In genomic region chr2:148685709-148686108, GRCm38 (mm10) we compare ENCODE assay signal across 19 mouse cellular contexts. TPM values are rescaled to one million over a fixed set of nuclear protein-coding genes. Genes with fewer than 3 reads are reported as not detected.
A peak's percentile ranks its signal among the peaks of the same experiment; 100 is the strongest.
DNase-seq lines count a peak whose midpoint lies in the region; ATAC-seq and TF ChIP-seq lines count a peak whose summit lies in the region.
"Had no signal": no experiment of that assay in that cellular context is flagged by ENCODE, and none has a peak within 500 bp of the region (broad histone marks: within the 10 kb centered on the region; RNA-seq: fewer than 3 reads in every experiment).

No protein-coding gene starts in this region.

- no peaks in the 10 kb centered on the region for H3K4me1 ChIP-seq in intestine, postnatal 0 days (replicated peaks; ENCODE audit: control insufficient read depth, insufficient read depth, low read length)
- H3K4me1 ChIP-seq in intestine, embryonic 16.5 days (ENCODE audit: control insufficient read depth, insufficient read depth, low read length), result peaks cover 12% of the 10 kb centered on the region

- H3K9me3 ChIP-seq in intestine, postnatal 0 days (ENCODE audit: control insufficient read depth), result no peaks in the 10 kb centered on the region
- H3K9me3 ChIP-seq in intestine, embryonic 16.5 days (ENCODE audit: control insufficient read depth, low read length), result no peaks in the 10 kb centered on the region
- H3K9me3 ChIP-seq: forebrain, embryonic 13.5 days; heart, embryonic 10.5 days; hindbrain, embryonic 13.5 days; intestine, embryonic 15.5 days; limb, embryonic 10.5 days; lung, embryonic 15.5 days had no signal

- peaks cover 41% of the 10 kb centered on the region for H3K36me3 ChIP-seq in intestine, postnatal 0 days (ENCODE audit: control insufficient read depth, insufficient read depth)
- H3K36me3 ChIP-seq in intestine, embryonic 16.5 days (ENCODE audit: control insufficient read depth, insufficient read depth, low read length), result peaks cover 21% of the 10 kb centered on the region

- H3K4me3 ChIP-seq in intestine, postnatal 0 days (ENCODE audit: low read depth, low read length), result no peak overlapping the region
- H3K4me3 ChIP-seq in intestine, embryonic 16.5 days (ENCODE audit: low read length), result no peak overlapping the region
- H3K4me3 ChIP-seq: forebrain, embryonic 13.5 days; heart, embryonic 10.5 days; hindbrain, embryonic 13.5 days; intestine, embryonic 15.5 days; limb, embryonic 10.5 days; lung, embryonic 15.5 days had no signal

- ATAC-seq in intestine, postnatal 0 days, result peak; percentile 25; the same call in 1 of the 2 replicates
- no peak for ATAC-seq in intestine, embryonic 16.5 days
- peak; percentile 30 for ATAC-seq in common myeloid progenitor, adult 5-6 weeks (replicated peaks; ENCODE audit: low read depth, poor library complexity, severe bottlenecking)
- peak; percentile 25; the same call in 1 of the 2 replicates for ATAC-seq in neutrophil, adult 5-6 weeks (ENCODE audit: extremely low read depth, insufficient number of reproducible peaks, low FRiP score, poor library complexity, severe bottlenecking)
- ATAC-seq: forebrain, embryonic 13.5 days; intestine, embryonic 15.5 days had no signal

- no peaks in the 10 kb centered on the region for H3K27me3 ChIP-seq in intestine, postnatal 0 days (replicated peaks; ENCODE audit: control insufficient read depth, insufficient read depth, low read length)
- no peaks in the 10 kb centered on the region for H3K27me3 ChIP-seq in intestine, embryonic 16.5 days (replicated peaks; ENCODE audit: control insufficient read depth, insufficient read depth, low read length)
- H3K27me3 ChIP-seq: forebrain, embryonic 13.5 days; hindbrain, embryonic 13.5 days; intestine, embryonic 15.5 days; lung, embryonic 15.5 days had no signal

- peak overlapping the region; percentile 57 for H3K27ac ChIP-seq in intestine, postnatal 0 days (ENCODE audit: low read depth, low read length)
- H3K27ac ChIP-seq in intestine, embryonic 16.5 days (ENCODE audit: low read length), result no peak overlapping the region
- H3K27ac ChIP-seq: forebrain, embryonic 13.5 days; heart, embryonic 10.5 days; hindbrain, embryonic 13.5 days; intestine, embryonic 15.5 days; limb, embryonic 10.5 days; lung, embryonic 15.5 days had no signal

- WGBS in intestine, postnatal 0 days, result 56% methylated on average over 3 of the region's 3 CpGs
- 79% methylated on average over 3 of the region's 3 CpGs for WGBS in intestine, embryonic 16.5 days

- DNase-seq in lung, postnatal 10 days, result peak; percentile 26
- DNase-seq in layer of hippocampus, postnatal 14 days (ENCODE audit: low spot score in 2 of 2), result no peak
- DNase-seq in layer of hippocampus, postnatal 25 days (ENCODE audit: extremely low spot score in 1 of 2, low spot score in 1 of 2), result no peak
- DNase-seq: cerebellum, postnatal 10 days; gastrocnemius, postnatal 25 days; heart, postnatal 10 days; kidney, postnatal 14 days; thymus, postnatal 14 days had no signal

- no peak overlapping the region for H3K9ac ChIP-seq in intestine, postnatal 0 days (ENCODE audit: low read depth, low read length)
- H3K9ac ChIP-seq in intestine, embryonic 16.5 days (ENCODE audit: low read depth, low read length), result no peak overlapping the region
- H3K9ac ChIP-seq: forebrain, embryonic 13.5 days; hindbrain, embryonic 13.5 days; intestine, embryonic 15.5 days; lung, embryonic 15.5 days had no signal

- TF ChIP-seq CTCF in intestine, postnatal 0 days (IDR thresholded peaks at IDR 0.05; ENCODE audit: low read depth), result no peak

- H3K4me2 ChIP-seq in intestine, postnatal 0 days (replicated peaks; ENCODE audit: low read depth), result no peak overlapping the region
- H3K4me2 ChIP-seq in intestine, embryonic 16.5 days (ENCODE audit: low read depth, low read length), result no peak overlapping the region
- H3K4me2 ChIP-seq: forebrain, embryonic 13.5 days; hindbrain, embryonic 13.5 days; intestine, embryonic 15.5 days; lung, embryonic 15.5 days; midbrain, embryonic 11.5 days had no signal

RNA-seq across cellular contexts. Expression of gene Gzf1, which starts 4.9 kb away (rescaled TPM):
- 14.9 and 16.6 TPM in 2 replicates for polyA plus RNA-seq in intestine, postnatal 0 days (2015; fragmentation: Nextera tagmentation; extraction: Ambion mirVana)
- 15.2 and 16.3 TPM in 2 replicates for polyA plus RNA-seq in intestine, embryonic 16.5 days (2015; fragmentation: Nextera tagmentation; extraction: Ambion mirVana)
- 14.1 and 20.6 TPM in 2 replicates for total RNA-seq in common myeloid progenitor, adult 5-6 weeks (2017)
- total RNA-seq in neutrophil, adult 5-6 weeks (2017), result 14.7 and 18.4 TPM in 2 replicates
- total RNA-seq in layer of hippocampus, postnatal 14 days (2021), result 10 to 100 TPM; 24.9 to 26.7 TPM
- total RNA-seq in layer of hippocampus, postnatal 25 days (2021), result 10 to 100 TPM; 30.4 to 32.4 TPM

RNA-seq across cellular contexts. Expression of gene Nxt1, which starts 13.3 kb away (rescaled TPM):
- polyA plus RNA-seq in intestine, postnatal 0 days (2015; fragmentation: Nextera tagmentation; extraction: Ambion mirVana), result 35.6 and 35.9 TPM in 2 replicates
- 56.7 and 65.2 TPM in 2 replicates for polyA plus RNA-seq in intestine, embryonic 16.5 days (2015; fragmentation: Nextera tagmentation; extraction: Ambion mirVana)
- total RNA-seq in common myeloid progenitor, adult 5-6 weeks (2017), result 34.9 and 40.3 TPM in 2 replicates
- total RNA-seq in neutrophil, adult 5-6 weeks (2017), result 15.1 and 22.9 TPM in 2 replicates
- total RNA-seq in layer of hippocampus, postnatal 14 days (2021), result 10 to 100 TPM; 11.1 to 12.2 TPM
- total RNA-seq in layer of hippocampus, postnatal 25 days (2021), result 10 to 100 TPM; 11.2 to 16.0 TPM

RNA-seq across cellular contexts. Expression of gene Napb, which starts 46.6 kb away (rescaled TPM):
- 2.2 and 2.4 TPM in 2 replicates for polyA plus RNA-seq in intestine, postnatal 0 days (2015; fragmentation: Nextera tagmentation; extraction: Ambion mirVana)
- polyA plus RNA-seq in intestine, embryonic 16.5 days (2015; fragmentation: Nextera tagmentation; extraction: Ambion mirVana), result 3.1 and 3.3 TPM in 2 replicates
- total RNA-seq in common myeloid progenitor, adult 5-6 weeks (2017), result 1.1 and 2.1 TPM in 2 replicates
- total RNA-seq in neutrophil, adult 5-6 weeks (2017), result 0.12 and 0.25 TPM in 2 replicates
- total RNA-seq in layer of hippocampus, postnatal 14 days (2021), result 100 to 1,000 TPM; 298 to 310 TPM
- total RNA-seq in layer of hippocampus, postnatal 25 days (2021), result 100 to 1,000 TPM; 300 to 310 TPM

Comparison
In these comparisons a context has a peak if more than half of its experiments do, and no peak if none do; other contexts are left out.
1. RNA of gene Napb, which starts 46.6 kb away (total RNA-seq): 298 to 310 TPM in layer of hippocampus, postnatal 14 days and 300 to 310 TPM in layer of hippocampus, postnatal 25 days; 1.1 to 2.1 TPM in common myeloid progenitor, adult 5-6 weeks and 0.12 to 0.25 TPM in neutrophil, adult 5-6 weeks; every median in the first group is over 10 times any median in the second.